Mouse (Mus musculus): ENCODE measurements around the gene Rnf10. TPM values are rescaled to one million over a fixed set of nuclear protein-coding genes. Genes with fewer than 3 reads are reported as not detected.

Gene Rnf10
- polyA plus RNA-seq, 1 experiment from 2014 or later = 62.6 TPM

DNA sequence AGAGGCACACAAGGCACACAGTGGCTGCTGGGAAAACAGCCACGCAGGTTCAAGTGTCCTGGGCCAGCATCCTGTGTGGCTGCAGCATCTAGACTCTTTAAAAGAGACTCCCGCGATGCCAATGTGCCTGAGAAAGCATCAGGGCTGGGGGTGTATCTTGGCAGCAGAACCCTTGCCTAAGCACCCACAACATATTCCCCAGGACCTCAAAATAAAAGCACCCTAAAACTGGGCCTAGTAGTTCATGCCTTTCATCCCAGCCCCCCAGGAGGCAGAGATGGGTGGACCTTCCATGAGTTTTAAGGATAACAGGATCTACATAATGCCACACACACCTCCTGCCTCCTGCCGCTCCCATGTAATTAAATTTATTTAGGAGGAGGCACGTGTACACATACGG is 38.2 kb downstream of the Rnf10 start:
- H3K27ac ChIP-seq (ENCODE audit: low read length) = no peak overlapping the region
- no peak overlapping the region for H3K4me2 ChIP-seq (replicated peaks; ENCODE audit: low read depth, low read length)

DNA sequence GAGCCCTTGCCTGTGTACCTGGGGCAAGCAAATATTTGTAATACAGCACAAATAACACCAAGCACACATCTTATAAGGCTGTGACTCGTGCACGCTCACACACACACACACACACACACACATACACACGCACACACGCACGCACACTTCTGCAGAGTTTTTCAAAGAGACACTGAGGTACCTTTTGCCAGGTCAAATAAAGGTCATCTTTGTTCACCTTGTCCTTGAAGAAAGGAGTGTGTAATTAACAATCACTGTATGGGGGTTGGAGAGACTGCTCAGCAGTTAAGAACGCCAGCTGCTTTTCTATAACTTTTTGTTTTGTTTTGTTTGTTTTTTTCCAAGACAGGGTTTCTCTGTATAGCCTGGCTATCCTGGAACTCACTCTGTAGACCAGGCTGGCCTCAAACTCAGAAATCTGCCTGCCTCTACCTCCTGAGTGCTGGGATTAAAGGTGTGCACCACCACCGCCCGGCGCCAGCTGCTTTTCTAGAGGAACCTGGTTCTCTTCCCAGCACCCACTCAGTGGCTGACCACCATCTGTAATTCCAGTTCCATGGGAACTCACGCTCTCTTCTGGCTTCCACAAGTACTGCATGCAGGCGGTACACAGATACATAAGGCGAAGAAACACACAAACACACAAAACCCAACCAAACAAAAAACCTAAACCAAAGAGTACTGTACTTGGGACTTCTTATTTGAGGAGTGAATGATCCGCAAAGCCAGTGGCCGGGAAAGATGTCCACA is 39.5 kb downstream of the Rnf10 start:
- H3K9ac ChIP-seq (replicated peaks; ENCODE audit: low read depth, low read length) = no peak overlapping the region
- no peaks in the 10 kb centered on the region for H3K27me3 ChIP-seq (ENCODE audit: control insufficient read depth, insufficient read depth, low read length)
- no peaks in the 10 kb centered on the region for H3K36me3 ChIP-seq (ENCODE audit: control insufficient read depth, insufficient read depth, low read length)
- no peak overlapping the region for H3K27ac ChIP-seq (ENCODE audit: low read length)
- no peak overlapping the region for H3K4me2 ChIP-seq (replicated peaks; ENCODE audit: low read depth, low read length)
- WGBS = 87% methylated on average over 14 of the region's 14 CpGs
- H3K4me3 ChIP-seq (ENCODE audit: low read depth, low read length) = no peak overlapping the region
- H3K4me1 ChIP-seq (ENCODE audit: control insufficient read depth, insufficient read depth, low read length) = no peaks in the 10 kb centered on the region
- H3K9me3 ChIP-seq (ENCODE audit: control insufficient read depth, low read depth, low read length) = no peaks in the 10 kb centered on the region
- ATAC-seq (ENCODE audit: insufficient number of reproducible peaks, insufficient read depth, low FRiP score, low read depth) = no peak

More for the DNA sequence above, 38.2 kb downstream of the Rnf10 start:
- Histone ChIP-seq H3K27me3 (ENCODE audit: control insufficient read depth, insufficient read depth, low read length) (no peaks in the 10 kb centered on the region), H3K4me1 (ENCODE audit: control insufficient read depth, insufficient read depth, low read length) (no peaks in the 10 kb centered on the region), H3K9me3 (ENCODE audit: control insufficient read depth, low read depth, low read length) (no peaks in the 10 kb centered on the region), H3K9ac (replicated peaks; ENCODE audit: low read depth, low read length) (no peak overlapping the region), H3K36me3 (ENCODE audit: control insufficient read depth, insufficient read depth, low read length) (no peaks in the 10 kb centered on the region), H3K4me3 (ENCODE audit: low read depth, low read length) (no peak overlapping the region)
- no peak for ATAC-seq (ENCODE audit: insufficient number of reproducible peaks, insufficient read depth, low FRiP score, low read depth)
- 65% methylated on average over 6 of the region's 6 CpGs for WGBS

DNA sequence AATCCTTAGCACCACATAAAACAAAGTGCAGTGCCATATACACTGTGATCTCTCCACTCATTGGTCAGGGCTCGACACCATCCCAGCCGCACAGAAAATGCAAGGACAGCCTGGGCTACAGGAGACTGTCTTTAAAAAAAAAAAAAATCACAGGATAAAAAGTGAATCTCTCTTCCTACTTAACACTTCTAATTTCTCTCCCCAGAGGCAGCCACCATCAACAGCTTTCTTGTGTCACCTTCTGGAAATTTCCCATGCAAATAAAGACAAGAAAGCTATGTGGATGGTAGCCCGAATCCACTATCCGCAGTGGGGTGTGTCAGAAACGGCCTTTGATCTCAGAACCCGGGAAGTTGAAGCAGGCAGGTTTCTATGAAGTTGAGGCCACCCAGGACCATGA is 40.2 kb downstream of the Rnf10 start:
- no peak overlapping the region for H3K9ac ChIP-seq (replicated peaks; ENCODE audit: low read depth, low read length)
- no peaks in the 10 kb centered on the region for H3K4me1 ChIP-seq (ENCODE audit: control insufficient read depth, insufficient read depth, low read length)
- H3K36me3 ChIP-seq (ENCODE audit: control insufficient read depth, insufficient read depth, low read length) = no peaks in the 10 kb centered on the region
- H3K4me2 ChIP-seq (replicated peaks; ENCODE audit: low read depth, low read length) = no peak overlapping the region
- no peak overlapping the region for H3K4me3 ChIP-seq (ENCODE audit: low read depth, low read length)
- no peaks in the 10 kb centered on the region for H3K27me3 ChIP-seq (ENCODE audit: control insufficient read depth, insufficient read depth, low read length)
- no peak overlapping the region for H3K27ac ChIP-seq (ENCODE audit: low read length)
- ATAC-seq (ENCODE audit: insufficient number of reproducible peaks, insufficient read depth, low FRiP score, low read depth) = no peak
- H3K9me3 ChIP-seq (ENCODE audit: control insufficient read depth, low read depth, low read length) = no peaks in the 10 kb centered on the region
- 58% methylated on average over 6 of the region's 6 CpGs for whole genome bisulfite sequencing

DNA sequence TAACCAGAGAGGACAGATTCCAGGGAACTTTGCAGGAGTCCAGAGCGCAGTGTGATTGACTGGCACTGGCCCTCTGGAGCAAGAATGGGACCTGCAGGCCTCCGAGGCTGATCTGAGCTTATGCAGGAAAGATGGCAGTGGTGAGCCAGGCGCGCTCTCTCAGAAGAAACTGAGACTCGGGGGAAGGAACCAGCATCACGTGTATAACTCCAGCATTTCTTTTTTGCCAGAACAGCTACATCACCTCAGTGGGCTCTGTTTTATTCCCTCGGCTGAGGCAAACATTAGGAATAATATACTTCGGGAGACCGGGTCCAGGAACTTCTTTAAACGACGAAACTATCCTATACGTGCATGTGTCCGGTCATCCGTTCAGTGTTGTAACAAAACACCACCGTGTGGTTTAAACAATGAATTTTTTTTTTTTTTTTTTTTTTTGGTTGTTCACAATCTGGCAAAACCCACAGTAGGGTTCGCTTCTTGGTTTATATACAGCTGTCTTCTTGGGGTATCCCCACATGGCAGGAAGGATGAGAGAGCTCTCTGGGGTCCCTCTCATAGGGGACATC is 41.1 kb downstream of the Rnf10 start:
- no peak overlapping the region for H3K27ac ChIP-seq (ENCODE audit: low read length)
- H3K4me2 ChIP-seq (replicated peaks; ENCODE audit: low read depth, low read length) = no peak overlapping the region
- H3K36me3 ChIP-seq (ENCODE audit: control insufficient read depth, insufficient read depth, low read length) = no peaks in the 10 kb centered on the region
- 36% methylated on average over 16 of the region's 16 CpGs for WGBS
- H3K27me3 ChIP-seq (ENCODE audit: control insufficient read depth, insufficient read depth, low read length) = no peaks in the 10 kb centered on the region
- no peak for ATAC-seq (ENCODE audit: insufficient number of reproducible peaks, insufficient read depth, low FRiP score, low read depth)
- H3K4me3 ChIP-seq (ENCODE audit: low read depth, low read length) = no peak overlapping the region
- no peaks in the 10 kb centered on the region for H3K9me3 ChIP-seq (ENCODE audit: control insufficient read depth, low read depth, low read length)
- H3K4me1 ChIP-seq (ENCODE audit: control insufficient read depth, insufficient read depth, low read length) = no peaks in the 10 kb centered on the region
- no peak overlapping the region for H3K9ac ChIP-seq (replicated peaks; ENCODE audit: low read depth, low read length)

DNA sequence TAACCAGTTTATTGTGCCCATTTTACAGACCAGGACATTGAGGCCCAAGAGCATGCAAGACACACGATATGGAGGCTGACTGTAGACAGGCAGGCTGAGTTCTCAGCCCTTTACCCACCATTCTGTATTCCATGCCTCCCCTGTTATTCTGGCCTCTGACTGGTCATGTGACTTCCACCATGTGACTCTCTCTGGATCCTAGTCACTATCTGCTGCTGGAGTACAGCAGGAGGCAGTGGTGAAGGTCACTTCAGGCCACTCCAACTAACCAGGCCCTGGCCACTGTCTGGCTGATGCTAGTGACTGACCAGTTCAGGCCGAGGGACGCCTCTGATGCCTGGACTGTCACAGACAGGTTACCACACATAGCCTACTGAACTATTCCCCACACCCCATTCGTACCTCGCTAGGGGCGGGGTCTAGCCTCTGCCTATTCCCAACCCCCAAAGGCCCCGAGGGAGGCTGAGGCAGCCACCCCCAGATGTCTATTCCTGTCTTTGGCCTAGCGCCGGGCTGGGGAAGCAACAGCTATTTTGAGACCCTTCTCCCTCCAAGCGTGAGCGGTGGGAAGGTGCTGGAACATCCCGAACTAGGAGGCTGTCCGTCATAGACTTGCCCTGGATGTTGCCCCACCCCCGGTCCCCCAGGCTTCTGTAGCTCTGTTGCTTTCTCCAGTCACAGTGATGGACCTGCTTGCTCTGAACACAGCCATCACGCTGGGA is 41.7 kb downstream of the Rnf10 start:
- Histone ChIP-seq H3K4me2 (replicated peaks; ENCODE audit: low read depth, low read length) (no peak overlapping the region), H3K4me3 (ENCODE audit: low read depth, low read length) (no peak overlapping the region)

DNA sequence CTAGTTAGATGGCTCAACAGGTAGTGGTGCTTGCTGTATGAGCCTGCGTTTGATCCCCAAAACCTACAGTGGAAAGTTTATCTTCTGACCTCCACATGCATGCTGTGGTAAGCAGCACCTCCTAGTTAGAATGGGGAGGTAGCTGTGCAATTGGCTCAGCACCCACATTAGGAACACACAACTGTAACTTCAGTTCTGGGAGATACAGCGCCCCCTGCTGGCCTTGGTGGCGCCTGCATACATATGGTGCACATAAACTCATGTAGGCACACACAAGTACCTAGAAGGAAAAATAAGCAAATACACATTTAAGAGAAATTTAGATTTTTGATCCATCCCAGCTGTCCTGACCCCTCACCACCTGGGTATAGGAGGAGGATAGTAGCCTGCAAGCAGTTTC is 50.2 kb downstream of the Rnf10 start:
- no peak for ATAC-seq (ENCODE audit: insufficient number of reproducible peaks, insufficient read depth, low FRiP score, low read depth)
- H3K4me3 ChIP-seq (ENCODE audit: low read depth, low read length) = no peak overlapping the region
- H3K27me3 ChIP-seq (ENCODE audit: control insufficient read depth, insufficient read depth, low read length) = no peaks in the 10 kb centered on the region
- no peaks in the 10 kb centered on the region for H3K4me1 ChIP-seq (ENCODE audit: control insufficient read depth, insufficient read depth, low read length)
- no peaks in the 10 kb centered on the region for H3K36me3 ChIP-seq (ENCODE audit: control insufficient read depth, insufficient read depth, low read length)
- 75% methylated on average over 3 of the region's 3 CpGs for WGBS
- H3K9ac ChIP-seq (replicated peaks; ENCODE audit: low read depth, low read length) = no peak overlapping the region
- no peak overlapping the region for H3K27ac ChIP-seq (ENCODE audit: low read length)
- no peak overlapping the region for H3K4me2 ChIP-seq (replicated peaks; ENCODE audit: low read depth, low read length)
- H3K9me3 ChIP-seq (ENCODE audit: control insufficient read depth, low read depth, low read length) = no peaks in the 10 kb centered on the region

More for the DNA sequence above, 41.7 kb downstream of the Rnf10 start:
- Histone ChIP-seq H3K27ac (ENCODE audit: low read length) (no peak overlapping the region), H3K36me3 (ENCODE audit: control insufficient read depth, insufficient read depth, low read length) (no peaks in the 10 kb centered on the region), H3K27me3 (ENCODE audit: control insufficient read depth, insufficient read depth, low read length) (no peaks in the 10 kb centered on the region), H3K9ac (replicated peaks; ENCODE audit: low read depth, low read length) (no peak overlapping the region), H3K9me3 (ENCODE audit: control insufficient read depth, low read depth, low read length) (no peaks in the 10 kb centered on the region), H3K4me1 (ENCODE audit: control insufficient read depth, insufficient read depth, low read length) (no peaks in the 10 kb centered on the region)
- ATAC-seq (ENCODE audit: insufficient number of reproducible peaks, insufficient read depth, low FRiP score, low read depth) = no peak
- WGBS = 53% methylated on average over 15 of the region's 15 CpGs

DNA sequence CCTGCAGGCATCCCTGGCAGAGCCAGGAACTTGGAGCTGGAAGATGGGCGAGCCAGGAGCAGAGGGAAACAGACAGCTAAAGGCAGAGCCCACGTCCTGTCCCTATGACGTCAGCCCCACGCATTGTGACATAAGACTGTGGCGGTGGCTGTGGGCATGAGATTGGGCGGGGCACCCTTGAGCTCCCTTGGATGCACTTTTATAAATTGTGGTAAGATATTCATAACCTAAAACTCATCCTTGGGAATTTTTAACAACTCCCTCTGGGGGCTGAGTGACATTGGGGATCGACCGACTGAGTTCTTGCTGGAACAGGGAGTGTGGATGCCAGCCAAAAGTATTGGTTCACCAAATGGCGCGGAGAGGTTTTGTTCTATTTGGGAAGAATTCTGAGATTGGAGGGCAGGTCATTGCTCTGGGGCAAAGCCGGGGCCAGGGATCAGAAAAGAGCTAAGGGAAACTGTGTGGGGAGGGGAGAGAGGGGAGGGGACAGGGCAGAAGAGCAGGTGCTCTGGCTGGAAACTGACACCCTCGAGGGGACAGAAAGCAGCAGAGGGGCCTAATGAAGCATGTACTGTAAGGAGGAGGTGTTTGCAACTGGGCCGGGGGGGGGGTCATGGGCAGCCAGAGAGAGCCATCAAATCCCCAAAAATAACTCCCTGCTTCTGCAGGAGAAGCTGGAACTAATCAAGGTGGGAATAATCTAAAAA is 51.6 kb downstream of the Rnf10 start:
- Histone ChIP-seq H3K4me1 (ENCODE audit: control insufficient read depth, insufficient read depth, low read length) (no peaks in the 10 kb centered on the region), H3K36me3 (ENCODE audit: control insufficient read depth, insufficient read depth, low read length) (no peaks in the 10 kb centered on the region), H3K9ac (replicated peaks; ENCODE audit: low read depth, low read length) (no peak overlapping the region), H3K4me2 (replicated peaks; ENCODE audit: low read depth, low read length) (no peak overlapping the region), H3K27ac (ENCODE audit: low read length) (no peak overlapping the region), H3K9me3 (ENCODE audit: control insufficient read depth, low read depth, low read length) (no peaks in the 10 kb centered on the region), H3K4me3 (ENCODE audit: low read depth, low read length) (no peak overlapping the region), H3K27me3 (ENCODE audit: control insufficient read depth, insufficient read depth, low read length) (no peaks in the 10 kb centered on the region)
- no peak for ATAC-seq (ENCODE audit: insufficient number of reproducible peaks, insufficient read depth, low FRiP score, low read depth)
- WGBS = 43% methylated on average over 13 of the region's 13 CpGs

DNA sequence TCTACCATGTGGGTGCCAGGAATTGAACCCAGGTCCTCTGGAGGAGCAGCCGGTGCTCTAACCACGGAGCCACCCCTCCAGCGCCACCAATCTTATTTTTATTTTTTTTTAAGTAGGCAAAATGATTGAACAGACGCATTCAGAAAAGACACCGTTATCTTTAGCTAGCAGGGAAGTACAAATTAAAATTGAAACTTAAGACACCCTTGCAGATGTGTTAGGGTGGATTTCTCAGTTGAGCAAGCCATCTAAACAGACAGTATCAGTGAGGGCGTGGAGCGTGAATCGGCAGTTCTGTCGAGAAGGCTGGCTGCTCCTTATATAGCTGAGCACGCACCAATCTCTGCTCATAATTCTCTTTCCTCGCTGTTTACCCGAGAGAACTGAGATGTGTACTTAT is 54.7 kb downstream of the Rnf10 start:
- H3K27ac ChIP-seq (ENCODE audit: low read length) = no peak overlapping the region
- ATAC-seq (ENCODE audit: insufficient number of reproducible peaks, insufficient read depth, low FRiP score, low read depth) = no peak
- no peak overlapping the region for H3K4me3 ChIP-seq (ENCODE audit: low read depth, low read length)
- H3K9me3 ChIP-seq (ENCODE audit: control insufficient read depth, low read depth, low read length) = no peaks in the 10 kb centered on the region
- 88% methylated on average over 12 of the region's 12 CpGs for WGBS
- H3K36me3 ChIP-seq (ENCODE audit: control insufficient read depth, insufficient read depth, low read length) = no peaks in the 10 kb centered on the region
- H3K4me2 ChIP-seq (replicated peaks; ENCODE audit: low read depth, low read length) = no peak overlapping the region
- H3K9ac ChIP-seq (replicated peaks; ENCODE audit: low read depth, low read length) = no peak overlapping the region
- no peaks in the 10 kb centered on the region for H3K27me3 ChIP-seq (ENCODE audit: control insufficient read depth, insufficient read depth, low read length)
- no peaks in the 10 kb centered on the region for H3K4me1 ChIP-seq (ENCODE audit: control insufficient read depth, insufficient read depth, low read length)

Data from stomach, embryonic 14.5 days (tissue).